Mouse (Mus musculus) liver, postnatal 0 days (tissue): ENCODE measurements at regions not wholly inside any gene's neighbourhood (a gene's known extent, or its start where the extent isn't known, plus 50 kb on each side); places are given as distances from the start of the nearest gene placed in this dataset.

Experiments
- CTCF ChIP-seq: sonication (generic); IDR thresholded peaks from 2 replicates; pipeline ENCODE4 v1.5.1; 2016; ENCODE audit warnings: antibody characterized with exemption, low read depth
- EP300 ChIP-seq: IDR thresholded peaks from 2 replicates; pipeline ENCODE4 v1.6.1; 2016; ENCODE audit warnings: antibody characterized with exemption, low read depth, mild to moderate bottlenecking

DNA sequence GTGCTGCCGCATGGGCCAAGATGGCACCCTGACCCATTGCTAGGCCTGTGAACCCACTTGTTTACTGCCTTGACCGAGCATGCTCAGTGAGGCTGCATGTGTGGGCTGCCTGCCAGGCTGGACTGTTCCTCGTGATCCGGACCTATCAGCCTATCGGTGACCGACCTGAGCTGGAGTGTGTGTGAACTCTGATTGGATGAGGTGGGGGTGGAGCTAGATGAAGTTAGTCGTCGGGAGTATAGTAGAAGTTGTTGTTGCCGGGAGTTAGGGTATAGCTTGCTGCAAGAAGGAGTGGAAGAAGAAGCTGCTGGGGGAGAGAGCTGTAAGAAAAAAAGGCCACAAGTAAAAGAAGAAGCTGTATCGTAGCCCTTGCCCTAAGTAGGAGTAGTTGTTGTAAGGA lies 122.3 kb upstream of the Krtap11-1 start:
- TF ChIP-seq CTCF (no peak), EP300 (no peak)
